ENCODE assay signal across 30 mouse cellular contexts in the genomic region with DNA sequence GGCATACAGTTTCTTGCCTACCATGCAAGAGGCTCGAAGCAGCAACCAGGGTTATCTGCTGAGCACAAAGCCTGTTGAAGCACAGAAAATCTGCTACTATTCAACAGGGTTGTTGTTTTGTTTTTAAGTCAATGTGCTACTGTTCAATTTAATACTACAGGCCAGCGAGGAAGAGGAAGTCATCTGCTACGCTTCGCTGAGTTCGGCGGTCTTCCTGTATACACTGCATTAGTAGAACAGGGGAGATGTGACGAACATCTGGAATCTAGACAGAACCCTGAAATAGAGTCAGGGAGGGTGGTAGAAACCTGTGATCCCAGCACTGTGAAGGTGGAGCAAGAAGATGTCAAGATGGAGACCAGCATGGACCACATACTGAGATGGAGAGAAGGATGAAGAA. TPM values are rescaled to one million over a fixed set of nuclear protein-coding genes. Genes with fewer than 3 reads are reported as not detected.
"Had no signal": no experiment of that assay in that cellular context is flagged by ENCODE, and none has a peak within 500 bp of the region (broad histone marks: within the 10 kb centered on the region; RNA-seq: fewer than 3 reads in every experiment).

No protein-coding gene starts in this region.

- DNase-seq: kidney, adult 2 months; kidney, postnatal 10 days; kidney, postnatal 36 days; layer of hippocampus, adult 9-11 months; left cerebral cortex, postnatal 4 days; liver, postnatal 0 days; lung, embryonic 14.5 days; lung, postnatal 4 days; midbrain, embryonic 14.5 days; right cerebral cortex, postnatal 25 days; thymus, postnatal 25 days had no signal

- H3K9ac ChIP-seq: limb, embryonic 12.5 days; limb, embryonic 15.5 days; liver, embryonic 14.5 days; liver, postnatal 0 days; lung, embryonic 14.5 days; stomach, embryonic 15.5 days had no signal

- H3K27ac ChIP-seq: limb, embryonic 12.5 days; limb, embryonic 15.5 days; liver, embryonic 14.5 days; stomach, embryonic 15.5 days had no signal

- H3K9me3 ChIP-seq: limb, embryonic 12.5 days; limb, embryonic 15.5 days; stomach, embryonic 15.5 days had no signal

- H3K27me3 ChIP-seq: limb, embryonic 12.5 days; limb, embryonic 15.5 days; stomach, embryonic 15.5 days had no signal

- H3K4me3 ChIP-seq: limb, embryonic 12.5 days; limb, embryonic 15.5 days; stomach, embryonic 15.5 days had no signal

- H3K36me3 ChIP-seq: limb, embryonic 12.5 days; limb, embryonic 15.5 days; stomach, embryonic 15.5 days had no signal

- H3K4me1 ChIP-seq: limb, embryonic 12.5 days; limb, embryonic 15.5 days; stomach, embryonic 15.5 days had no signal

RNA-seq across cellular contexts. Expression of a gene that starts 8.4 kb away (rescaled TPM):
- total RNA-seq: layer of hippocampus, adult 18-20 months; left cerebral cortex, adult 8-10 months; left cerebral cortex, postnatal 14 days; left cerebral cortex, postnatal 4 days; megakaryocyte progenitor cell, adult 5-6 weeks; megakaryocyte-erythroid progenitor cell, adult 5-6 weeks; midbrain, postnatal 0 days had no signal
- polyA plus RNA-seq: intestine, embryonic 14.5 days; intestine, postnatal 0 days; kidney, adult 2 months; kidney, embryonic 14.5 days; limb, embryonic 12.5 days; limb, embryonic 15.5 days; liver, embryonic 11.5 days; liver, embryonic 14.5 days; liver, postnatal 0 days; lung, embryonic 14.5 days; lung, postnatal 0 days; midbrain, embryonic 11.5 days; midbrain, embryonic 14.5 days; midbrain, postnatal 0 days; neural tube, embryonic 11.5 days; neural tube, embryonic 14.5 days; stomach, embryonic 15.5 days; thymus, postnatal 0 days had no signal

RNA-seq across cellular contexts. Expression of a gene that starts 8.5 kb away (rescaled TPM):
- total RNA-seq: megakaryocyte progenitor cell, adult 5-6 weeks had no signal
- polyA plus RNA-seq: intestine, embryonic 14.5 days; intestine, postnatal 0 days; kidney, adult 2 months; liver, embryonic 11.5 days; liver, postnatal 0 days had no signal

RNA-seq across cellular contexts. Expression of a gene that starts 15.3 kb away (rescaled TPM):
- total RNA-seq: megakaryocyte progenitor cell, adult 5-6 weeks; megakaryocyte-erythroid progenitor cell, adult 5-6 weeks had no signal
